Mouse (Mus musculus) embryonic facial prominence, embryonic 13.5 days (tissue): Measurements from ENCODE around the gene Cish. TPM values are rescaled to one million over a fixed set of nuclear protein-coding genes. Genes with fewer than 3 reads are reported as not detected.

ENCODE experiments used
- ATAC-seq: fragments of 200-750 bp; cut with Nextera tagmentation; 2 replicates; pipeline ENCODE4 v1.8.0; 2017; ENCODE audit warnings: low read depth; ENCODE audit not compliant: insufficient number of reproducible peaks, insufficient read depth, low FRiP score, low TSS enrichment
- H3K27ac ChIP-seq: fragments of 300-500 bp; sonication (generic); 2 replicates; pipeline ENCODE4 v1.5.1; 2015; ENCODE audit warnings: moderate library complexity, mild to moderate bottlenecking, inconsistent platforms
- H3K27me3 ChIP-seq: fragments of 300-500 bp; sonication (generic); 2 replicates; pipeline ENCODE4 v1.6.1; 2015; ENCODE audit warnings: mild to moderate bottlenecking, inconsistent platforms
- H3K36me3 ChIP-seq: fragments of 300-500 bp; sonication (generic); 2 replicates; pipeline ENCODE4 v1.6.1; 2015; ENCODE audit warnings: mild to moderate bottlenecking, inconsistent platforms
- H3K4me1 ChIP-seq: fragments of 300-500 bp; sonication (generic); 2 replicates; pipeline ENCODE4 v1.6.1; 2015; ENCODE audit warnings: inconsistent platforms
- H3K4me2 ChIP-seq: fragments of 300-500 bp; sonication (generic); 2 replicates; pipeline ENCODE4 v1.6.1; 2015; ENCODE audit warnings: moderate library complexity, mild to moderate bottlenecking, inconsistent platforms
- H3K4me3 ChIP-seq: fragments of 300-500 bp; sonication (generic); 2 replicates; pipeline ENCODE4 v1.5.1; 2015; ENCODE audit warnings: mild to moderate bottlenecking, inconsistent platforms
- H3K9ac ChIP-seq: fragments of 300-500 bp; sonication (generic); 2 replicates; pipeline ENCODE4 v1.6.1; 2015; ENCODE audit warnings: mild to moderate bottlenecking, inconsistent platforms
- H3K9me3 ChIP-seq: fragments of 300-500 bp; sonication (generic); 2 replicates; pipeline ENCODE4 v1.6.1; 2016; ENCODE audit warnings: inconsistent platforms
- WGBS: fragments of 180-500 bp; shearing (Covaris S2); methylation state at CpG from one replicate; pipeline ENCODE4 v1.1.7; 2015; ENCODE audit warnings: mixed read lengths; 5-methylcytosine and 5-hydroxymethylcytosine counted together
- polyA plus RNA-seq: library from polyadenylated mRNA; unstranded; fragments of >200 nt; fragmentation: Nextera tagmentation; extraction: Ambion mirVana; gene quantifications from 2 replicates; pipeline ENCODE4 v1.2.1, GENCODE M21; 2015

Gene Cish
- polyA plus RNA-seq, 1 experiment from 2014 or later = 9.3 TPM

DNA sequence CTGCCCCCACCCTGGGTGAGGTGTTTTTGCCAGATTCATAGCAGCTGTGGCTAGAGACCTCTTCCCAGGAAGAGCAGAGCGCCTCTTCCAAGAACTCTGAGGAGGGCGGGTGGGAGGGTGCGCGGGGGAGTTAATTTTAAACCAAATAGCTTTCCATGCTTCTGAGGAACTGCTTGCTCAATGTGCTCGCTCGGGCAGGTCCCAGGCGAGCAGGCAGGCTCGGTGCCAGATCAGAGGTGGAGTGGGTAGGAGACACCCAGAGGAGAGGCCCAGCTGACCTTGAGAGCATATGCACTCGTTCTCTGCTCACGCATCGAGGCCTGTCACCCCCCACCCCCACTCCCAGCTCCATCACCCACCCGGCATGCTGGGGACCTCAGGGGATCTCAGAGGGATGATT is 12.1 kb downstream of the Cish start:
- no peaks in the 10 kb centered on the region for H3K36me3 ChIP-seq
- 52% methylated on average over 12 of the region's 12 CpGs for WGBS
- H3K9me3 ChIP-seq = no peaks in the 10 kb centered on the region
- no peak overlapping the region for H3K4me2 ChIP-seq
- ATAC-seq = no peak
- no peaks in the 10 kb centered on the region for H3K27me3 ChIP-seq
- no peak overlapping the region for H3K9ac ChIP-seq
- peaks cover 23% of the 10 kb centered on the region for H3K4me1 ChIP-seq
- no peak overlapping the region for H3K4me3 ChIP-seq
- peak overlapping the region; percentile 33; the same call in 1 of the 2 replicates for H3K27ac ChIP-seq

DNA sequence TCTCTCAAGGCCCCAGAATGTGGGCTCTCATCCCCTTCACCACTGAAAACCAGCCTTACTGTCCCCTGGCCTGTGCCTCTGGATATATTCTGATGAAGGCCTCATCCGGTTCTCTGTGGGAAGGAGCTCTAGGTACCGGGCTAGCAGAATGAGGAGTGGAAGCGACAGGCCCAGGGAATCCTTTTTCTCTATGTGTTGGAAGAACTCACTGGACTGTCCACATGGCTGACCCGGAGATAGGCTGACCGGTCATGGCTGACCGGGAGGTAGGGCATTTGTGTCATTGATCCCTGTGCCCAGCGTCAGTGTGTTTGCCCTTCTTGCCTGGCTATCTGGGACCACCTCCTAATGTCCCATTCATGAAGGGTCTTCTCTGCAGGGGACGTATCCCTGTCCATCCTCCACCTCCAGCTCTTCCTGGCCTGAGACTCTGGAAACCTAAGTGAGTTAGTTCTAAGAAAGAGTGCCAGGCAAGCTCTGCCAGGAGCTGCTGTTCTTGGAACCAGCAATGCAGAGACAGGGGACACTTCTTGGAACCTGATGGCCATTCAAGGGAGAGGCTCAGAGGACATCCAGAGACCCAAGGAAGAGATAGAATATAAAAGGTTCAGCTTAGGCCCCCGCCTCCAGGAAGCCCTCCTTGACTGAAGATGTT is 12.6 kb downstream of the Cish start:
- Histone ChIP-seq H3K9ac (no peak overlapping the region), H3K27me3 (no peaks in the 10 kb centered on the region), H3K36me3 (no peaks in the 10 kb centered on the region), H3K27ac (no peak overlapping the region), H3K4me1 (peaks cover 23% of the 10 kb centered on the region), H3K9me3 (no peaks in the 10 kb centered on the region), H3K4me2 (no peak overlapping the region), H3K4me3 (no peak overlapping the region)
- WGBS = 85% methylated on average over 9 of the region's 9 CpGs
- no peak for ATAC-seq

- Histone ChIP-seq H3K4me3 (no peak overlapping the region), H3K27me3 (no peaks in the 10 kb centered on the region), H3K27ac (no peak overlapping the region), H3K4me2 (no peak overlapping the region), H3K9me3 (no peaks in the 10 kb centered on the region), H3K36me3 (no peaks in the 10 kb centered on the region), H3K9ac (no peak overlapping the region), H3K4me1 (peaks cover 23% of the 10 kb centered on the region)
- no peak for ATAC-seq
- WGBS = 75% methylated on average over 9 of the region's 9 CpGs
These were observed 13.3 kb downstream of the Cish start for GRCm38 (mm10) chr9:107309171-107309570.

DNA sequence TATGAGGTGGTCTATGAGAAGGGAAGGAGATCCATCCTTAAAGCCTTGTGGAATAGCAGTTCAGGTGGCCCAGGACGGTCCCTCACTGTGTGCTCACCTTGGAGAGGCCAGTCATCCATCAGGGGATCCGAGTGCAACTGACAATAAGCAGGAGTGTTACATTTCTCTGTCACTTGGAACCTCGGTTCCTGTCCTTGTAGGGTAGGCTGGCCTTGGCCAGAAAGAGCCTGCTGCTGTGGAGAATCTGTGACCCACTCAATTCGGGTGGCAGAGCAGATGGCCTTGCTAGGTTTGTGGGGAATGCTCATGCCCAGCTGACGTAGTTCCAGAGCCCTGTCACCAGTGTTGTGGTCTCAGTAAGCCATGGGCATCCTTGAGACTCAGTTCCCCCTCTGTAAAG is 13.8 kb downstream of the Cish start:
- no peak for ATAC-seq
- 77% methylated on average over 5 of the region's 5 CpGs for whole genome bisulfite sequencing
- Histone ChIP-seq H3K4me2 (no peak overlapping the region), H3K4me3 (no peak overlapping the region), H3K9me3 (no peaks in the 10 kb centered on the region), H3K27me3 (no peaks in the 10 kb centered on the region), H3K36me3 (no peaks in the 10 kb centered on the region), H3K9ac (no peak overlapping the region), H3K4me1 (peaks cover 23% of the 10 kb centered on the region), H3K27ac (no peak overlapping the region)

DNA sequence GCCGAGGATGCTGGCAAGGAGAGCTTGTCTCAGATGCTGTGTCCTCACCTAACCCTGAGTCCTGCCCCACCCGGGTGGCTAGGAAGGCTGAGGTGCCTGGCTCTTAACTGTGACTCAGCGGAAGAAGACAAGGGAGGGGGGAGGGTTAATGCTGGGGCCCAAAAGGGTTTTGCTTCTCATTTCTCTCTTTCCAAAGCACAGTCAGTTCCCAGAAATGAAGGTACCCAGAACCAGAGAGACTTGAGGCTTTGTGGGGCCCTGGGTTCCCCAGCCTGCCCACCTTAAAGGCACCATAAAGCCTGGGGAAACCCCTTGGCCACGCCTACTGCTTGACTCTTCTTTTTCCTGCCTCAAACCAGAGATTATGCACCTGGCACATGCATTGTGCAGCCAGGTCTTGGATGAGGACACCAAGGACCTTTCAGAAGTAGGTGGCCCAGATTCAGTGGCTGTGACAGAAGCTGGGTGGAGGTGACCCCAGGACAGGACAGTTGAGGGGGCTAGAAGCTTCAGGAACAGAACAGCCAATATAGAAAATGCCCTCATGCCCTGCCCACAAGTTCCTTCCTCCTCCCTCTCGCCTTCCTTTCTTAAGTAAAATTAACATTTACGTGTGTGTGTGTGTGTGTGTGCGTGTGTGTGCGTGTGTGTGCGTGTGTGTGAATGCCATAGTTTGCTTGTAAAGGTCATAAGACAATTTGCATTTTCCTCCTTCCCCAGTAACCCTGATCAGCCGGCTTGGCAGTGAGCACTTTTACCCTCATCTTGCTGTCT is 17.2 kb downstream of the Cish start:
- Histone ChIP-seq H3K9ac (no peak overlapping the region), H3K36me3 (no peaks in the 10 kb centered on the region), H3K27me3 (no peaks in the 10 kb centered on the region), H3K4me3 (no peak overlapping the region), H3K4me1 (peaks cover 4% of the 10 kb centered on the region; the same call in 1 of the 2 replicates), H3K27ac (no peak overlapping the region), H3K9me3 (no peaks in the 10 kb centered on the region), H3K4me2 (no peak overlapping the region)
- WGBS = 69% methylated on average over 10 of the region's 10 CpGs
- ATAC-seq = no peak

- ATAC-seq = no peak
- Histone ChIP-seq H3K4me1 (no peaks in the 10 kb centered on the region; the same call in 1 of the 2 replicates), H3K9me3 (no peaks in the 10 kb centered on the region), H3K36me3 (no peaks in the 10 kb centered on the region), H3K4me3 (no peak overlapping the region), H3K27ac (no peak overlapping the region), H3K4me2 (no peak overlapping the region), H3K9ac (no peak overlapping the region), H3K27me3 (no peaks in the 10 kb centered on the region)
- 79% methylated on average over 3 of the region's 3 CpGs for WGBS
These were observed 18.1 kb downstream of the Cish start for GRCm38 (mm10) chr9:107313926-107314325.

GRCm38 (mm10) chr9:107315791-107316190 is 20.0 kb downstream of the Cish start:
- no peak overlapping the region for H3K4me3 ChIP-seq
- no peak overlapping the region for H3K27ac ChIP-seq
- WGBS = 75% methylated on average over 2 of the region's 2 CpGs
- ATAC-seq = no peak
- no peaks in the 10 kb centered on the region for H3K36me3 ChIP-seq
- no peak overlapping the region for H3K4me2 ChIP-seq
- H3K4me1 ChIP-seq = no peaks in the 10 kb centered on the region; the same call in 1 of the 2 replicates
- no peak overlapping the region for H3K9ac ChIP-seq
- H3K27me3 ChIP-seq = no peaks in the 10 kb centered on the region
- no peaks in the 10 kb centered on the region for H3K9me3 ChIP-seq

GRCm38 (mm10) chr9:107322461-107323050 is 26.7 kb downstream of the Cish start:
- H3K27me3 ChIP-seq = no peaks in the 10 kb centered on the region
- no peak overlapping the region for H3K4me2 ChIP-seq
- H3K9ac ChIP-seq = 0 out of 2 replicates have a peak overlapping the region, but pooled peaks have one; percentile 36
- no peak for ATAC-seq
- peaks cover 4% of the 10 kb centered on the region; the same call in 1 of the 2 replicates for H3K36me3 ChIP-seq
- H3K9me3 ChIP-seq = no peaks in the 10 kb centered on the region
- H3K27ac ChIP-seq = no peak overlapping the region
- 72% methylated on average over 8 of the region's 8 CpGs for WGBS
- H3K4me1 ChIP-seq = no peaks in the 10 kb centered on the region
- H3K4me3 ChIP-seq = no peak overlapping the region

GRCm38 (mm10) chr9:107323558-107323957 is 27.7 kb downstream of the Cish start:
- no peak overlapping the region; the same call in 1 of the 2 replicates for H3K9ac ChIP-seq
- no peaks in the 10 kb centered on the region for H3K27me3 ChIP-seq
- H3K4me2 ChIP-seq = no peak overlapping the region
- H3K4me3 ChIP-seq = no peak overlapping the region
- H3K36me3 ChIP-seq = peaks cover 14% of the 10 kb centered on the region
- no peaks in the 10 kb centered on the region for H3K4me1 ChIP-seq
- H3K9me3 ChIP-seq = no peaks in the 10 kb centered on the region
- WGBS = 77% methylated on average over 6 of the region's 6 CpGs
- H3K27ac ChIP-seq = no peak overlapping the region
- ATAC-seq = no peak

DNA sequence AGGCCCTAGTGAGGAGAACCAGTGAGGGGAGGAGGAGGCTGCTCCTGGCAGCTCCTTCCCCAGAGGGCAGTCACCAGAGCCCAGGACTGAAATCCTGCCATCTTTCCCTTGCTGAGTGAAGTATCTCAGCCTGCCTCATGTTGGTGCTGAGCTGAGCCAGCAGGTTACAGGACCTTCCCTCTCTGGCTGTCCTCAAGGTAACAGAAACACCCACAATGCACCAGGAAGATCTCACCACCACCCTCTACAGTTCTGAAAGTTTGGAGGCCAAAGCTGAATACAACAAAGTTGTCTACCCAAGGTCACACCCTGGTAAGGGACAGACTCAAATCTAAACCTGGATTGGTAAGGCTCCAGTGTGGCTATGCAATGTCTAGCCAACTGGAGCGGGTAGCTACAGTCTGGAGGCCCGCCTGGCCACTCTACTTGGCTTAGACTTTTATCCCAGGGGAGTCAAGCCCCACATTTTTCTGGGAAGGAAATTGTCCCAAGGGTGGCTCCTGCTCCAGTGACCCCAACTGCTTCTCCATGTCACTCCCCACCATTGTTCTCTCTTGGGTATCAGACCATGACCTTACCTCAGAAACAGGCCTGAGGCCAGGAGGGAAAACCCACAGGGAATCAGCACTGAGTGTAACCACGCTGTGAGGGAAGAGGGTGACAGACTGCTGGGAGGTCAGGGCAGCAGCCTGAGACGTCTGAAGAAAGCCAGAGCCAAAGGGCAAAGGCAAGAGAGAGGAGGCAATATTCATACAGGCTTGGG is 29.2 kb downstream of the Cish start:
- peaks cover 15% of the 10 kb centered on the region for H3K36me3 ChIP-seq
- no peak overlapping the region for H3K4me3 ChIP-seq
- 53% methylated on average over 4 of the region's 4 CpGs for WGBS
- no peak for ATAC-seq
- no peaks in the 10 kb centered on the region for H3K4me1 ChIP-seq
- no peak overlapping the region for H3K4me2 ChIP-seq
- H3K9ac ChIP-seq = no peak overlapping the region
- H3K27ac ChIP-seq = no peak overlapping the region
- H3K9me3 ChIP-seq = no peaks in the 10 kb centered on the region
- H3K27me3 ChIP-seq = no peaks in the 10 kb centered on the region

- Histone ChIP-seq H3K27ac (no peak overlapping the region), H3K4me1 (no peaks in the 10 kb centered on the region), H3K4me2 (no peak overlapping the region), H3K9me3 (no peaks in the 10 kb centered on the region), H3K36me3 (peaks cover 15% of the 10 kb centered on the region), H3K27me3 (no peaks in the 10 kb centered on the region), H3K4me3 (no peak overlapping the region), H3K9ac (no peak overlapping the region)
- 80% methylated on average over 7 of the region's 7 CpGs for WGBS
- no peak for ATAC-seq
These were observed 30.1 kb downstream of the Cish start for GRCm38 (mm10) chr9:107325904-107326303.
